Mouse (Mus musculus) left cerebral cortex, adult 8-10 months (tissue): Measurements from ENCODE around the gene Hemk1. TPM values are rescaled to one million over a fixed set of nuclear protein-coding genes. Genes with fewer than 3 reads are reported as not detected.

Source experiments
- total RNA-seq, 4 experiments: library from RNA; stranded (reverse); gene quantifications; 2 replicates each; pipeline ENCODE4 v1.2.4; 2022

Gene Hemk1
- total RNA-seq, 4 experiments from 2014 or later, result 14.9 to 20.6 (median 18.7) TPM

Other genes starting within 250 kb of the Hemk1 start
- 100 to 1,000 TPM; 191 to 234 (median 223) TPM for gene Dock3, start 106.4 kb downstream of the Hemk1 start, total RNA-seq
- 1 to 10 TPM; 2.4 to 3.9 (median 3.2) TPM for gene Mapkapk3, start 48.5 kb downstream of the Hemk1 start, total RNA-seq
- gene Cish, start 42.3 kb downstream of the Hemk1 start, total RNA-seq, result 10 to 100 TPM in 1 of 4 experiments, 1 to 10 TPM in 3; 7.2 to 12.2 (median 9.2) TPM
- 1 to 10 TPM; 5.6 to 7.1 (median 6.2) TPM for gene 6430571L13Rik, start 2.3 kb upstream of the Hemk1 start, total RNA-seq
- gene Cacna2d2, start 61.3 kb upstream of the Hemk1 start, total RNA-seq, result 10 to 100 TPM; 37.3 to 49.0 (median 44.8) TPM
- gene Tmem115, start 195.6 kb upstream of the Hemk1 start, total RNA-seq, result 10 to 100 TPM; 36.2 to 37.2 (median 36.9) TPM
- gene Cyb561d2, start 203.8 kb upstream of the Hemk1 start, total RNA-seq, result 10 to 100 TPM; 16.3 to 20.6 (median 19.2) TPM
- gene Nprl2, start 203.9 kb upstream of the Hemk1 start, total RNA-seq, result 10 to 100 TPM; 40.8 to 42.3 (median 41.8) TPM
- 1 to 10 TPM; 5.1 to 8.3 (median 6.3) TPM for gene Zmynd10, start 208.9 kb upstream of the Hemk1 start, total RNA-seq
- gene Rassf1, start 213.2 kb upstream of the Hemk1 start, total RNA-seq, result 10 to 100 TPM; 15.8 to 18.5 (median 16.9) TPM
- 10 to 100 TPM; 90.7 to 97.1 (median 92.8) TPM for gene Tusc2, start 224.9 kb upstream of the Hemk1 start, total RNA-seq
- 10 to 100 TPM; 13.0 to 18.0 (median 15.4) TPM for gene Hyal2, start 229.6 kb upstream of the Hemk1 start, total RNA-seq
- gene Hyal1, start 238.6 kb upstream of the Hemk1 start, total RNA-seq, result 1 to 10 TPM; 4.9 to 9.5 (median 6.8) TPM
- gene Naa80, start 240.5 kb upstream of the Hemk1 start, total RNA-seq, result 10 to 100 TPM in 3 of 4 experiments, 1 to 10 TPM in 1; 9.1 to 17.4 (median 13.3) TPM
- gene Hyal3, start 242.5 kb upstream of the Hemk1 start, total RNA-seq, result 1 to 10 TPM; 1.0 to 1.7 (median 1.1) TPM
- gene Ifrd2, start 249.3 kb upstream of the Hemk1 start, total RNA-seq, result 10 to 100 TPM; 11.3 to 15.5 (median 15.3) TPM